Mouse (Mus musculus) right cerebral cortex, postnatal 4 days (tissue): ENCODE results near the gene Commd4.
"Not testable (repeated sequence)": the region's sequence is repeated elsewhere in the genome, so short reads cannot be mapped to it uniquely, and the experiment has no call there.

ENCODE experiments used
- DNase-seq: peaks from one replicate; pipeline ENCODE4 v3.0.0-alpha.2; 2022

Commd4 gene

GRCm38 (mm10) chr9:57158013-57158470 is at the start of gene Commd4:
Gene Commd4, minus strand, starts transcription at chr9:57158331.
- peak; percentile 95 for DNase-seq

GRCm38 (mm10) chr9:57206896-57207295 is 48.8 kb upstream of the Commd4 start:
- DNase-seq, result no peak

- DNase-seq, result not testable (repeated sequence)
Measured at GRCm38 (mm10) chr9:57203571-57203970, 45.4 kb upstream of the Commd4 start.

- DNase-seq, result no peak
Measured at GRCm38 (mm10) chr9:57202981-57203380, 44.9 kb upstream of the Commd4 start.

- DNase-seq, result no peak
Measured at GRCm38 (mm10) chr9:57197414-57197813, 39.3 kb upstream of the Commd4 start.

GRCm38 (mm10) chr9:57196708-57197107 is 38.6 kb upstream of the Commd4 start:
- DNase-seq, result no peak

GRCm38 (mm10) chr9:57168411-57168810 is 10.3 kb upstream of the Commd4 start:
- DNase-seq, result no peak

- DNase-seq, result no peak
Measured at GRCm38 (mm10) chr9:57166173-57166572, 8.0 kb upstream of the Commd4 start.

GRCm38 (mm10) chr9:57163137-57163536 is 5.0 kb upstream of the Commd4 start:
- no peak for DNase-seq

GRCm38 (mm10) chr9:57162496-57162895 is 4.4 kb upstream of the Commd4 start:
- no peak for DNase-seq

GRCm38 (mm10) chr9:57158506-57158905 is 375 bp upstream of the Commd4 start:
- DNase-seq, result no peak

- no peak for DNase-seq
Measured at GRCm38 (mm10) chr9:57157499-57157898, 632 bp downstream of the Commd4 start.

GRCm38 (mm10) chr9:57156823-57157222 is 1.3 kb downstream of the Commd4 start:
- no peak for DNase-seq

- no peak for DNase-seq
Measured at GRCm38 (mm10) chr9:57156383-57156782, 1.7 kb downstream of the Commd4 start.

GRCm38 (mm10) chr9:57152331-57152730 is 5.8 kb downstream of the Commd4 start:
- DNase-seq, result no peak

GRCm38 (mm10) chr9:57150192-57150591 is 7.9 kb downstream of the Commd4 start:
- no peak for DNase-seq

- DNase-seq, result no peak
Measured at GRCm38 (mm10) chr9:57149021-57149420, 9.1 kb downstream of the Commd4 start.

GRCm38 (mm10) chr9:57148144-57148878 is 9.8 kb downstream of the Commd4 start, which contains the start of gene Neil1:
Gene Neil1, minus strand, starts transcription at chr9:57148305.
- DNase-seq, result peak; percentile 73

- DNase-seq, result no peak
Measured at GRCm38 (mm10) chr9:57147205-57148143, 10.7 kb downstream of the Commd4 start.

- DNase-seq, result no peak
Measured at GRCm38 (mm10) chr9:57146451-57147066, 11.6 kb downstream of the Commd4 start.

- no peak for DNase-seq
Measured at GRCm38 (mm10) chr9:57144830-57145229, 13.3 kb downstream of the Commd4 start.

- DNase-seq, result no peak
Measured at GRCm38 (mm10) chr9:57143212-57143611, 14.9 kb downstream of the Commd4 start.
